Mouse (Mus musculus): ENCODE measurements around the gene Orai1. TPM values are rescaled to one million over a fixed set of nuclear protein-coding genes. Genes with fewer than 3 reads are reported as not detected.

The Orai1 gene
- polyA plus RNA-seq, 1 experiment, result 36.7 TPM

DNA sequence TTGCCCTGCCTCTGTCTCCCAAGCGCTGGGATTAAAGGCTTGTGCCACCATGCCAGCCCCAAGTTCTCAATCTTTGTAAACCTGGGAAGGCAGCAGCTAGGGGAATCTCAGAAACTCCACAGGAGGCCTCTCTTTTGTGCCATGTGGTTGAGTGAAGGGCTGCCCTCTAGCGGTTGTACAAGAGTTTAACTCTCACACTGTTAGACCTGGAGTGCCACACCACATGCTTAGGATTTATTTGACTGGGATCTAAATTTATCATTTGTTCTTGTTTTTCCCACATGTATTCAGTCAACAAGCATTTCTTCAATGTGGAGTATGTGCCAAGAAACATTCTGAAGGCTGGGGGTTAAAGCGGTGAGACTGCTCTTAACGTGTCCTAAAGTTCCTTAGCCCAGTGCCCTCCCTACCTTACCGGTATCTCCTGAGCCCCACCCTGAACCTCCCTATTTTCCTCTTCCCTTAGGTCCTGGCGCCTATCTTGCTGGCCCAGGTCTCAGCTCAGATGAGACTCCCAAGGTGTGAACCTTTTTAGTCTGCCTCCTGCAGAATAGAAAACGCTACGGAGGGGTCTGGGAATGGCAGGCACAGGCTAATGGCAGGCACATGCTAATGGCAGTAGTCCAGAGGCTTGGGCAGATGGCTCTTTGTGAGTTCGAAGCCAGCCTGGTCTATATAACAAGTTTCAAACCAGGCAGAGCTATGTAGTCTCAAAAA, 1.1 kb upstream of the Orai1 start:
- no peak for TF ChIP-seq TCF3 (IDR thresholded peaks at IDR 0.05; ENCODE audit: insufficient read length, low read depth)
- TF ChIP-seq REST (IDR thresholded peaks at IDR 0.05; ENCODE audit: insufficient read depth, insufficient read length), result no peak
- no peak for TF ChIP-seq MYOD1 (IDR thresholded peaks at IDR 0.05; ENCODE audit: control insufficient read depth in 1 of 3, insufficient read length in 2 of 3, low read depth in 2 of 3)
- no peak for TF ChIP-seq CEBPB (IDR thresholded peaks at IDR 0.05; ENCODE audit: insufficient read depth, poor library complexity, severe bottlenecking)
- TF ChIP-seq TCF12 (IDR thresholded peaks at IDR 0.05; ENCODE audit: insufficient read depth, poor library complexity, severe bottlenecking), result no peak
- TF ChIP-seq MAX (IDR thresholded peaks at IDR 0.05; ENCODE audit: low read depth), result peak; percentile 28
- TF ChIP-seq E2F4 (IDR thresholded peaks at IDR 0.05; ENCODE audit: insufficient read depth), result no peak
- no peak for TF ChIP-seq MYOG (IDR thresholded peaks at IDR 0.05; ENCODE audit: control insufficient read depth in 1 of 3, insufficient read depth in 1 of 3, insufficient read length in 2 of 3, low read depth in 2 of 3)
- peak; percentile 39 for TF ChIP-seq USF1 (IDR thresholded peaks at IDR 0.05; ENCODE audit: low read depth)
- Histone ChIP-seq H3K4me2 (ENCODE audit: low read depth) (no peak overlapping the region), H3K27me3 (ENCODE audit: control insufficient read depth, insufficient read depth, insufficient read length) (no peaks in the 10 kb centered on the region), H3ac (ENCODE audit: control insufficient read depth, insufficient read length) (no peak overlapping the region), H3K4me3 (peak overlapping the region; percentile 43), H3K36me3 (ENCODE audit: control insufficient read depth, insufficient read depth) (no peaks in the 10 kb centered on the region), H3K79me2 (ENCODE audit: control insufficient read depth, insufficient read depth) (peaks cover 26% of the 10 kb centered on the region)

DNA sequence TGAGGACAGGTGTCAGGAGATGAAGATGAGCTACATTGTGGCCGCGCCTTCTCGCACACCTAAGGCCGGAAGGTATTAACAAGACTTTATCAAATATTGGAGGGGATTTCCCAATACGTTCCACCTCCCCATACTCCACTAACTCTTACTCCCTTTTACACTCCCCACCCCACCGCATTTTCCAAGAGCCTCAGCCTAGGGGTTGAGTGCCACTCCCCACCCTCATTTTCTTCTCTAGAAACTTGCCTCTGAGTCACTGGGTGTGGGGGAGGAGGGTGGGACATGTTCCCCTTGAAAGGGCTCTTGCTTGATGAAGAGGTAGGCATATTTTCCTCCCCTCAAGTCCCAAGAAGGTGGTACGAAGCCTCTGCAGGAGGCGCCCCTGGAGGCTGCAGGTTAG, 1.0 kb downstream of the Orai1 start:
- H3K4me3 ChIP-seq, result peak overlapping the region; percentile 43
- peak overlapping the region; percentile 65 for H3ac ChIP-seq (ENCODE audit: control insufficient read depth, insufficient read length)
- no peaks in the 10 kb centered on the region for H3K27me3 ChIP-seq (ENCODE audit: control insufficient read depth, insufficient read depth, insufficient read length)
- H3K79me2 ChIP-seq (ENCODE audit: control insufficient read depth, insufficient read depth), result peaks cover 32% of the 10 kb centered on the region
- H3K36me3 ChIP-seq (ENCODE audit: control insufficient read depth, insufficient read depth), result no peaks in the 10 kb centered on the region
- H3K4me2 ChIP-seq (ENCODE audit: low read depth), result peak overlapping the region; percentile 53
- no peak for TF ChIP-seq MYOG (IDR thresholded peaks at IDR 0.05; ENCODE audit: control insufficient read depth in 1 of 3, insufficient read depth in 1 of 3, insufficient read length in 2 of 3, low read depth in 2 of 3)
- peak in 1 of 3 experiments; percentile 34 for TF ChIP-seq MYOD1 (IDR thresholded peaks at IDR 0.05; ENCODE audit: control insufficient read depth in 1 of 3, insufficient read length in 2 of 3, low read depth in 2 of 3)
- no peak for TF ChIP-seq TCF12 (IDR thresholded peaks at IDR 0.05; ENCODE audit: insufficient read depth, poor library complexity, severe bottlenecking)
- TF ChIP-seq POLR2AphosphoS2 (IDR thresholded peaks at IDR 0.05; ENCODE audit: insufficient read length, low read depth), result no peak

DNA sequence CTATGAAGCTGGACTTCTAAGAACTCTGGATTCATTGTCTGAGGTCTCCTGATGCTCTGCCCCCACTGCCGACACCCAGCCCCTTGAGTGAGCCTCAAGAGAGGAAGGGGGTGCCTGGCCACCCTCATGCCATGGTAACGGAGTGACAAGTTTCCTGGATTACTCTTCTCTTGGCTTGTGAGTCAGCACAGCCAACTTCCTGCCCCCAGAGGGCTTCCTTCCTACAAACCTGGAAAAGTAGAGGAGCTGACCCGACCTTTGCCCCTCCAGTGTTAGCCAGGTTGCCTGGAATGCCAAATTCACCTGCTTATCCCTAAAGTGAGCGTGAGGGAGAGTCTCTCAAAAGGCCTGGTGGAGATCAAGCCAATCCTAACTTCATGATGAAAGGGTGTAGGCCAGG, 2.6 kb downstream of the Orai1 start:
- no peaks in the 10 kb centered on the region for H3K36me3 ChIP-seq (ENCODE audit: control insufficient read depth, insufficient read depth)
- peaks cover 32% of the 10 kb centered on the region for H3K79me2 ChIP-seq (ENCODE audit: control insufficient read depth, insufficient read depth)
- peak overlapping the region; percentile 60 for H3K4me2 ChIP-seq (ENCODE audit: low read depth)
- no peak overlapping the region for H3ac ChIP-seq (ENCODE audit: control insufficient read depth, insufficient read length)
- TF ChIP-seq TCF3 (IDR thresholded peaks at IDR 0.05; ENCODE audit: insufficient read length, low read depth), result no peak
- H3K27me3 ChIP-seq (ENCODE audit: control insufficient read depth, insufficient read depth, insufficient read length), result no peaks in the 10 kb centered on the region
- no peak overlapping the region for H3K4me3 ChIP-seq

DNA sequence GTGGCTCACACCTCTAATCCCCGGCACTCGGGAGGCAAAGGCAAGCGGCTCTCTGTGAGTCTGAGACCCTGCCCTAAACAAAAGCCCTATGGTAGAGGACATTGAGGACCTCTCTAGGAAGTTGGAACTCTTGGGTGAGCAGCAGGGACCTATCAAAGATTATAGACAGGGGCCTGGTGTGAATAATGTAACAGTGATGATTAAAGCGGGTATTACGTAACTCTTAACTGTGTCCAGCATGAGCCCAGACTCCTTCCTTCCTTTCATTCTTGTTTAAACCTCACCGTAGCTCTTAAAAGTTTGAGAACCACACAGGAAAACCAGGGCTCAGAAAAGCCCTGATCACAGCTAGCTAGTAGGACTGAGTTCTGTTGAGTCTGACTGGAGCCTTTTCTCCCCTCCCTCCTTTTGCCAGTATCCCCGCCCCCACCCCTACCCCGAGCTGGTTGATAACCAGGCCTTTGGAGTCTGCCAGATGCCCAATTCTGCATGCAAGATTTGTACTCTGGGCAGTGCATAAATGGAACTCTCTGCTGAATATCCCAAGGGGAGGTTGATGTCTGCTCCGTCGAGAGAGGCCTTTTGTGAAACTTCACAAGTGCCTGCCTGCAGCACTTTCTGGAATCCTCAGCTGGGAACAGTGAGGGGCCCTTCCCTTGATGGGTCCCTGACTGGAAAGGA, 4.6 kb downstream of the Orai1 start:
- Histone ChIP-seq H3K4me2 (ENCODE audit: low read depth) (no peak overlapping the region), H3ac (ENCODE audit: control insufficient read depth, insufficient read length) (no peak overlapping the region), H3K79me2 (ENCODE audit: control insufficient read depth, insufficient read depth) (peaks cover 36% of the 10 kb centered on the region), H3K36me3 (ENCODE audit: control insufficient read depth, insufficient read depth) (no peaks in the 10 kb centered on the region), H3K4me3 (no peak overlapping the region), H3K27me3 (ENCODE audit: control insufficient read depth, insufficient read depth, insufficient read length) (no peaks in the 10 kb centered on the region)
- TF ChIP-seq SRF (IDR thresholded peaks at IDR 0.05; ENCODE audit: control insufficient read depth, insufficient read length, low read depth) (no peak), CEBPB (IDR thresholded peaks at IDR 0.05; ENCODE audit: insufficient read depth, poor library complexity, severe bottlenecking) (0 out of 2 replicates have a peak, but pooled peaks have one; percentile 14), POLR2AphosphoS2 (IDR thresholded peaks at IDR 0.05; ENCODE audit: insufficient read length, low read depth) (no peak)

DNA sequence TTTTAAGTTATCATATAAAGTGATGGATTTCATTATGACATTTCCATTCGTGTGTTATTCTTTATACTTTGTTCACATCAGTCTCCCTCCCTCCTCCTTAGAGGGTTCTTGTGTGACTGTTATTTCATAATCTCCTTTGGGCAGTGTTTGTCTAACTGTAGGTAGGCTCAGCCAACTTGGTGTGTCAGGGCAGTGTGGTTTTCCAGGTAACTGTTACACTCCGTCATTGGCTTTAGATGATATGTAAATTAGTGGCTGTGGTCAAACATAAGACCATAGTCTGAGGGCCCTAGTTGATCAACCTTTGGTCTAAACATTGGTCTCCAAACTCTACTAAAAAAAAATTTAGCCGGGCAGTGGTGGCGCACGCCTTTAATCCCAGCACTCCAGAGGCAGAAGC, 5.6 kb downstream of the Orai1 start:
- no peak overlapping the region for H3ac ChIP-seq (ENCODE audit: control insufficient read depth, insufficient read length)
- H3K4me3 ChIP-seq, result no peak overlapping the region
- no peak overlapping the region for H3K4me2 ChIP-seq (ENCODE audit: low read depth)
- H3K79me2 ChIP-seq (ENCODE audit: control insufficient read depth, insufficient read depth), result peaks cover 36% of the 10 kb centered on the region
- no peaks in the 10 kb centered on the region for H3K36me3 ChIP-seq (ENCODE audit: control insufficient read depth, insufficient read depth)
- no peak for TF ChIP-seq E2F4 (IDR thresholded peaks at IDR 0.05; ENCODE audit: insufficient read depth)
- no peak for TF ChIP-seq MAX (IDR thresholded peaks at IDR 0.05; ENCODE audit: low read depth)
- TF ChIP-seq MYOG (IDR thresholded peaks at IDR 0.05; ENCODE audit: control insufficient read depth in 1 of 3, insufficient read depth in 1 of 3, insufficient read length in 2 of 3, low read depth in 2 of 3), result no peak
- no peak for TF ChIP-seq CEBPB (IDR thresholded peaks at IDR 0.05; ENCODE audit: insufficient read depth, poor library complexity, severe bottlenecking)
- no peak for TF ChIP-seq REST (IDR thresholded peaks at IDR 0.05; ENCODE audit: insufficient read depth, insufficient read length)
- no peaks in the 10 kb centered on the region for H3K27me3 ChIP-seq (ENCODE audit: control insufficient read depth, insufficient read depth, insufficient read length)

Measured in myocyte (in vitro differentiated cells).